Mouse (Mus musculus) cerebellum, adult 11-12 months (tissue): ENCODE results near the gene Olfr263.
A peak's percentile ranks its signal among the peaks of the same experiment; 100 is the strongest.

ENCODE experiments used
- DNase-seq: peaks from one replicate; pipeline ENCODE4 v3.0.0; 2022

The Olfr263 gene

GRCm38 (mm10) chr13:21170431-21171155, 41.2 kb downstream of the Olfr263 start:
- DNase-seq = peak; percentile 29

- peak; percentile 35 for DNase-seq
Measured at GRCm38 (mm10) chr13:21171156-21171530, 41.7 kb downstream of the Olfr263 start.

- no peak for DNase-seq
Measured at GRCm38 (mm10) chr13:21171600-21172150, 42.2 kb downstream of the Olfr263 start.

GRCm38 (mm10) chr13:21172241-21173027, 43.0 kb downstream of the Olfr263 start:
- DNase-seq = peak; percentile 68

- DNase-seq = peak; percentile 64
Measured at GRCm38 (mm10) chr13:21173072-21173471, 43.6 kb downstream of the Olfr263 start.

- no peak for DNase-seq
Measured at GRCm38 (mm10) chr13:21176733-21177132, 47.3 kb downstream of the Olfr263 start.

GRCm38 (mm10) chr13:21177657-21178056, 48.2 kb downstream of the Olfr263 start:
- DNase-seq = no peak

- no peak for DNase-seq
Measured at GRCm38 (mm10) chr13:21178364-21178763, 48.9 kb downstream of the Olfr263 start.

- DNase-seq = peak; percentile 65
Measured at GRCm38 (mm10) chr13:21179367-21179723, 49.9 kb downstream of the Olfr263 start, which contains the start of gene Trim27. Trim27 (plus strand) TSS chr13:21179445.

- DNase-seq = peak; percentile 85
Measured at GRCm38 (mm10) chr13:21179724-21180550, 50.5 kb downstream of the Olfr263 start.

GRCm38 (mm10) chr13:21180551-21181530, 51.4 kb downstream of the Olfr263 start:
- DNase-seq = peak; percentile 75

- no peak for DNase-seq
Measured at GRCm38 (mm10) chr13:21181996-21182395, 52.6 kb downstream of the Olfr263 start.

GRCm38 (mm10) chr13:21183066-21183465, 53.6 kb downstream of the Olfr263 start:
- DNase-seq = no peak

GRCm38 (mm10) chr13:21183661-21184060, 54.2 kb downstream of the Olfr263 start:
- DNase-seq = no peak

- no peak for DNase-seq
Measured at GRCm38 (mm10) chr13:21185521-21185920, 56.1 kb downstream of the Olfr263 start.
